Mouse (Mus musculus): Measurements from ENCODE around the gene Dmtf1. TPM values are rescaled to one million over a fixed set of nuclear protein-coding genes. Genes with fewer than 3 reads are reported as not detected.

Gene Dmtf1
- polyA plus RNA-seq, 1 experiment from 2014 or later: 68.2 TPM

DNA sequence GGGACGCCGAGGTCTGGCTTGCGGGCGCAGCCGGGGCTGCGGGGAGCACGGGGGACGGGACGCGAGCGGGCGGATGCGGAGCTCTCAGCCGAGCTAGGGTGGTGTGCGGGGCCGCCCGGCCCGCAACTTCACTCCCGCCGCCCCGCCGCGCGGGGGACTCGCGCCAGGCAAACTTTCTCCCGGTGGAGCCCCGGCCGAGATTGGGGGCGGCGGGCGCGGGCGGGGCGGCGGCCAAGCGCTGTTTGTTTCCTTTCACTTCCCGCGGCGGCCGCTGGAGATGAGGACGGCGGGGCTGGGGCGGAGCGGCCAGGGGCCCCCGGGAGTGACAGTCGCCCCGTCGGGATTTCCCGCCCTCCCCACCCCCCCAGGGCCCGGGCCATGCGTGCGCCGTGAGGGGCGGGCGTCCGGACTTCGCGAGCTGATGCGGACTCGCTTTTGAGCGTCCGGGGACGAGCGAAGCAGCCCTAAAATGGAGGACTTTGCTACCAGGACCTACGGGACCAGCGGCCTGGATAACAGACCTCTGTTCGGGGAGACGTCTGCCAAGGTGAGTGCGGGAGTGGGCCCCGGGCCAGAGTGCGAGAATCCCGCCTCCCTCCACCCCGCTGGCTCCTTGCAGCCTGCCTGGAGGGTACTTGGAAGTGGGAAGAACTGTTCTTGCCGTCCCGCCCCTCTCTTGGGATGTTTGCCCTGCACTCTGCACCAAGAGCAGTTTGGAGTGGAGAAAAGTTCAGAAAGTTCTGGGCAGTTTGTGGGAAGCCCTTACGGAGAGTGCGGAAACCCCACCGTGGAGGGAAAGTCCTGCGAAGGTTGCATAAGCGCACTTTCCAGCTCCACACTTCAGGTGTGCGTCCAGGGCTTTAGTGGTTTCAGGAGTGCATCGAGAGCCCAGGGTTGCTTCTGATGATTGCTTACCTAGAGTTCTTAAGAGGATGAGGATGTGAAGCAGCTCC lies 60.5 kb downstream of the Dmtf1 start:
- Histone ChIP-seq H3K4me3 (ENCODE audit: low read depth, low read length) (peak overlapping the region; percentile 81), H3K27ac (ENCODE audit: low read depth, low read length) (peak overlapping the region; percentile 33; the same call in 1 of the 2 replicates), H3K9ac (ENCODE audit: low read length) (peak overlapping the region; percentile 75), H3K4me2 (ENCODE audit: low read length) (peak overlapping the region; percentile 84), H3K27me3 (replicated peaks; ENCODE audit: control insufficient read depth, insufficient read depth, low read length) (no peaks in the 10 kb centered on the region), H3K36me3 (ENCODE audit: control insufficient read depth, insufficient read depth, low read length) (no peaks in the 10 kb centered on the region), H3K4me1 (ENCODE audit: control insufficient read depth, insufficient read depth, low read length) (peaks cover 10% of the 10 kb centered on the region), H3K9me3 (replicated peaks; ENCODE audit: control insufficient read depth, low read length) (peaks cover 3% of the 10 kb centered on the region; the same call in 1 of the 2 replicates)
- ATAC-seq (peak; percentile 87), DNase-seq (ENCODE audit: low spot score) (peak; percentile 37)
- WGBS: under 1% methylated on average over 57 of the region's 83 CpGs

DNA sequence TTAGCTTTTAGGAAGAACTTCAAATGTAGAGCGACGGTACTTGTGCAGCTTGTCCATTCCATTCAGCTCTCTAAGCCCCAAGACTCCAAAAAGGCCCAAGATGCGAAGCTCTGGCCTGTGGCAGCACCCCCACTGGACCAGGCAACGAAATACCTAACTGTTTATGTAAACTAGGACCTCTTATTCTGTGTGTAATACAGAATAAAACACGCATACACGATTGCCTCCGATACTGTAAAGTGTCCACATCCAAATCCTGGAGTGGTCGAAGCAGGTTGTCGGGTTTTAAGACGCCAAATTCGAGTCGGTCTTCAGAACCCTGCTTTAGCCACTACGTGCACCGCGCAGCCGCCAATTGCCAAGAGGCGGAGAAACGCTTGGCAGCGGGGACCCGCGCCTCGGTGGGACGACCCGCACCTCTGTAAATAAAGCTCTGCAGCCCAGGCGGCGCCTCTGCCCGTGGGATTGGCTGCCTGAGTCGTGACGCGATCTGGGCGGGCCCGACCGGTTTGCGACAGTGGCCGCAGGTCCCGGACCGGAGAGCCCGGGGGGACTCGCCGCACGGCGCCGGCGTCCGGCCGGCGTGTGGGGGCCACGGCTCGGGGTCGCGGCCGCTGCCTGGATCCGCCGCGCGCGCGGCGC lies 61.2 kb downstream of the Dmtf1 start, which contains the start of gene Tmem243:
Gene Tmem243 (plus strand): TSS at position 462 of the 642 bp plus-strand sequence.
- ATAC-seq (peak; percentile 99), DNase-seq (ENCODE audit: low spot score) (peak; percentile 94)
- Histone ChIP-seq H3K9me3 (replicated peaks; ENCODE audit: control insufficient read depth, low read length) (peaks cover 3% of the 10 kb centered on the region; the same call in 1 of the 2 replicates), H3K4me1 (ENCODE audit: control insufficient read depth, insufficient read depth, low read length) (peaks cover 10% of the 10 kb centered on the region), H3K27me3 (replicated peaks; ENCODE audit: control insufficient read depth, insufficient read depth, low read length) (no peaks in the 10 kb centered on the region), H3K27ac (ENCODE audit: low read depth, low read length) (peak within 1 kb of the TSS; percentile 33; the same call in 1 of the 2 replicates), H3K4me2 (ENCODE audit: low read length) (peak within 1 kb of the TSS; percentile 84), H3K4me3 (ENCODE audit: low read depth, low read length) (peak within 1 kb of the TSS; percentile 81), H3K9ac (ENCODE audit: low read length) (peak within 1 kb of the TSS; percentile 75), H3K36me3 (ENCODE audit: control insufficient read depth, insufficient read depth, low read length) (no peaks in the 10 kb centered on the region)
- under 1% methylated on average over 59 of the region's 59 CpGs for WGBS

DNA sequence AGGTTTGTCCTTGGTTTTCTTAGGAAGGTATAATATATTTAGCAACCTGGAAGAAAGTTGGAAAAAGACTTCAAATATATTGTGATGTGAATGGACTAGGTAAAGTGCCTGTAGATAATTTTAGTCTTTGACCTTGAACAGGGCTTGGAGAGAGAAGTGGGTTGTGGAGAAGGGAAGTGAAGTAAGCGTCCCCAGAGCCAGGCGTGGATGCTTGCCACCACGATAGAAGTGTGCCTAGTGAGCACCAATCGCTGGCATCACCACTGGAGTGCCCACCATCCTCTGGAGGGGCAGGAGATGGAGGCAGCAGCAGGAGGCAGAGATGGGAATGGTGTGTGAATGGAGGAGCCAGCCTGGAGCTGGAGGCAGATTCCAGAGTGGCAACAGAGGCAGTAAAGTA lies 68.1 kb downstream of the Dmtf1 start:
- Histone ChIP-seq H3K9me3 (replicated peaks; ENCODE audit: control insufficient read depth, low read length) (peaks cover 3% of the 10 kb centered on the region; the same call in 1 of the 2 replicates), H3K9ac (ENCODE audit: low read length) (no peak overlapping the region), H3K36me3 (ENCODE audit: control insufficient read depth, insufficient read depth, low read length) (no peaks in the 10 kb centered on the region), H3K27ac (ENCODE audit: low read depth, low read length) (no peak overlapping the region), H3K27me3 (replicated peaks; ENCODE audit: control insufficient read depth, insufficient read depth, low read length) (no peaks in the 10 kb centered on the region), H3K4me3 (ENCODE audit: low read depth, low read length) (no peak overlapping the region), H3K4me2 (ENCODE audit: low read length) (no peak overlapping the region), H3K4me1 (ENCODE audit: control insufficient read depth, insufficient read depth, low read length) (no peaks in the 10 kb centered on the region)
- no peak for ATAC-seq
- 91% methylated on average over 4 of the region's 4 CpGs for WGBS
- DNase-seq (ENCODE audit: low spot score): no peak

DNA sequence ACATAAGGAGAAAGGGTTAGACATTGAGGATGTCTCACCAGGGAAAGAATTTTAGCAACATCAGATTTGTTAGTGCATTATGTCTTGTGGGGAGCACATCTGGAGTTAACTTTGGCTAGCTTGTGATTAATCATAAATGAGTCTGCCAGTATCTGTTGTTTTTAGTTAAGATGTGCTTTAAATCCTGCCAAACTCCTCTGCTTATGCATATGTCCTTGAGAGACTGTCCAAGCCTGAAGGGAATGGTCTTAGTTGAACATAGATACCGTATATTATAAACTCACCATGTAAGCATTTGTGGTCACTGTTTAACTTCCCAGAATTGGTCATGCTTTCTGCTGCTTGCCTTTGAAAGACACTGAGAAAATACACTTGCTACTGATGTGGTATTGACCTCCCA lies 68.9 kb downstream of the Dmtf1 start:
- H3K4me2 ChIP-seq (ENCODE audit: low read length): no peak overlapping the region
- H3K36me3 ChIP-seq (ENCODE audit: control insufficient read depth, insufficient read depth, low read length): no peaks in the 10 kb centered on the region
- ATAC-seq (no peak), DNase-seq (ENCODE audit: low spot score) (no peak)
- no peak overlapping the region for H3K27ac ChIP-seq (ENCODE audit: low read depth, low read length)
- no peak overlapping the region for H3K9ac ChIP-seq (ENCODE audit: low read length)
- no peaks in the 10 kb centered on the region for H3K27me3 ChIP-seq (replicated peaks; ENCODE audit: control insufficient read depth, insufficient read depth, low read length)
- 97% methylated on average over 1 of the region's 1 CpGs for WGBS
- peaks cover 3% of the 10 kb centered on the region; the same call in 1 of the 2 replicates for H3K9me3 ChIP-seq (replicated peaks; ENCODE audit: control insufficient read depth, low read length)
- H3K4me1 ChIP-seq (ENCODE audit: control insufficient read depth, insufficient read depth, low read length): no peaks in the 10 kb centered on the region
- no peak overlapping the region for H3K4me3 ChIP-seq (ENCODE audit: low read depth, low read length)

DNA sequence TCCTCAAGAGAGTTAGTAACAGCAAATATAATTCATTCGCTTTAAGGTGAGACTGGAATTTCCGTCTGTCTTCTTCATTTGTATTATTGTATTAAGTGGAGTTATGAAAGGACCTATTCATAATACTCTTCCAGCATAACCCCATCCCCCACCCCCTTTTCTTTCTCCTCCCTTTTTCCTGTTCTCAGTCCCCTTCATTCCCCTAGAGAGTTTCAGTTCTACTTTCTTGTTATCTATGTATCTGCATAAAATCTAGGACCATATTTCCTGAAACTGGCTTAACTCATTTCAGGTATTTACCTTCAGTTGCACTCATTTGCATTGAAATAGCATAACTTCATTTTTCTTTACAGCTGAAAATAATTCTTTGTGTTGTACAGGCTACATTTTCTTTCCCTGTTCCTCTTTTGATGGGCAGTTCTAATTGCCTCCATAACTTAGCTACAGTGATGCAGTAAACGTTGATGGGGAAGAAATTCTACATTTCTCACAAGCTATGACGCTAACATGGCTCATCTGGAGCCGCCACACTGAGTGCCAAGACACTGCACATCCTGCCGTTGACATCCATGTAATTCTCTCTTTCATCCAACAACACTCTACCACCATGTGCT lies 71.0 kb downstream of the Dmtf1 start:
- H3K4me2 ChIP-seq (ENCODE audit: low read length): no peak overlapping the region
- ATAC-seq: no peak
- DNase-seq (ENCODE audit: low spot score): no peak
- no peaks in the 10 kb centered on the region for H3K36me3 ChIP-seq (ENCODE audit: control insufficient read depth, insufficient read depth, low read length)
- no peaks in the 10 kb centered on the region for H3K27me3 ChIP-seq (replicated peaks; ENCODE audit: control insufficient read depth, insufficient read depth, low read length)
- no peaks in the 10 kb centered on the region for H3K4me1 ChIP-seq (ENCODE audit: control insufficient read depth, insufficient read depth, low read length)
- 86% methylated on average over 6 of the region's 6 CpGs for WGBS
- H3K4me3 ChIP-seq (ENCODE audit: low read depth, low read length): no peak overlapping the region
- no peak overlapping the region for H3K27ac ChIP-seq (ENCODE audit: low read depth, low read length)
- H3K9me3 ChIP-seq (replicated peaks; ENCODE audit: control insufficient read depth, low read length): no peaks in the 10 kb centered on the region
- H3K9ac ChIP-seq (ENCODE audit: low read length): no peak overlapping the region

DNA sequence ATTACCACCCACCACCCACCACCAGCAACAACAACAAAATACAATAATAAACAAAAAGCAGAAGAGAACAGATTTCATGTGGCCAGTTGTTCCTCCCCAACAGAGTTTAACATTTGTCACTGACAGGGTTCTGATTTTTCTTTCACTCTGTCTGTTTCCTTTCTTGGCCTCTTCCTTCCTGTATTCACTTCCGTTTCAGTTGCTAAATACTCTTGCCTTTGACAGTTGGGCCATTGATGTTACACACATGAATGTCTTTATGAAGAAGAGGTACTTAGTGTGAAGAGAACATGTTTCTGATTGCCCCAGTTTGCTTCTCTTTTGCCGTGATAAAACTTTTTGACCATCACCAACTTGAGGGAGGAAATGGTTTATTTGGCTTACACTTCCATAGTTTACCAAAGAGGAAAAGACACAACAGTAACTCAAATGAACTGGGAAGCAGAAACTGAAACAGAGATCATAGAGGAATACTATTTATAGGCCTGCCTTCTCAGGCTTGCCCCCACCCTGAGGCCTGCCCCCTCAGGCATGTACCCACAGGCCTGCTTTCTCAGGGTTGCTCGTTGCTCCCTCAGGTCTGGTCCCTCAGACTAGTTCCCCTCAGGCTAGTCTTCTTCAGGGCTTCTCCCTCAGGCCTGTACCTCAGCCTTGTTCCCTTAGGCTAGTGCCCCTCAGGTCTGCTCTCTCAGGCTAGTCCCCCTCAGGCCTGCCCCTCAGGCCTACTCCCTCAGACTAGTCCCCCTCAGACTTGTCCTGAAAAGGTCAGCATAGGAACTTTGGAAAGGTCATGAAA lies 74.5 kb downstream of the Dmtf1 start:
- Histone ChIP-seq H3K36me3 (ENCODE audit: control insufficient read depth, insufficient read depth, low read length) (no peaks in the 10 kb centered on the region), H3K4me1 (ENCODE audit: control insufficient read depth, insufficient read depth, low read length) (no peaks in the 10 kb centered on the region), H3K4me3 (ENCODE audit: low read depth, low read length) (no peak overlapping the region), H3K27me3 (replicated peaks; ENCODE audit: control insufficient read depth, insufficient read depth, low read length) (no peaks in the 10 kb centered on the region), H3K27ac (ENCODE audit: low read depth, low read length) (no peak overlapping the region), H3K9ac (ENCODE audit: low read length) (no peak overlapping the region), H3K9me3 (replicated peaks; ENCODE audit: control insufficient read depth, low read length) (no peaks in the 10 kb centered on the region), H3K4me2 (ENCODE audit: low read length) (no peak overlapping the region)
- ATAC-seq: no peak
- DNase-seq (ENCODE audit: low spot score): no peak
- 82% methylated on average over 3 of the region's 3 CpGs for WGBS

DNA sequence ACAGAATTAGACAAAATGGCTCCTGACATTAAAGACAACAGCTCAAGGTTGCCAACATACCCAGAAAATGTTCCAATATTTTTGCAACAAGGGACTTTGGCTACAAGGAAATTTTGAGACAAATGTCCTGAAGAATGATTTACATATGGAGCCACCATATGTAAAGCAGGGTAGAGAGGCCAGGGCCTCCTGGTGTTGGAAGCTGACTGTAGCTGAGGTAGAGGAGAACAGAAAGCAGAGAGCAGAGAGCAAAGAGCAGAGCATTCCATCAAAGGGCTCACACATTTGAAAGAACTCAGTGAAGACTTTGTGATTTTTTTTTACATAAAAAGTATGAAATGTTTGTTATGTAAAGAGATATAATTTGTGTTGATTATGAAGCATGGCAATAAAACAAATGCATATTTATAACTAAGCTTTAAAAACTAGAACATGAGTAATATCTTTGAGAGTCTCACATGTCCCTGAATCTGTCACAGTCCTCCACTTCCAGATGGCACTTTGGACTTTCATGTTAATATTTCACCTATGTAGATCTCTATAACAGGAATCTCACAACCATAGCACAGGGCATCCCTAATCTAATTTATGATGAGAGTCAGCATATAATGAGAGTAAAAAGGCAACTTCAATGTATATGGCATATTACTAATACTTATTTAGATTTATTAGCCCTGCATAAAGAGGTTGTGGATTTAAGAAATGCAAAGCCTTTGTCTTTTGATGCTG lies 81.6 kb downstream of the Dmtf1 start:
- Histone ChIP-seq H3K36me3 (ENCODE audit: control insufficient read depth, insufficient read depth, low read length) (no peaks in the 10 kb centered on the region), H3K4me1 (ENCODE audit: control insufficient read depth, insufficient read depth, low read length) (no peaks in the 10 kb centered on the region), H3K27me3 (replicated peaks; ENCODE audit: control insufficient read depth, insufficient read depth, low read length) (no peaks in the 10 kb centered on the region), H3K27ac (ENCODE audit: low read depth, low read length) (no peak overlapping the region), H3K4me2 (ENCODE audit: low read length) (no peak overlapping the region), H3K9me3 (replicated peaks; ENCODE audit: control insufficient read depth, low read length) (peaks cover 2% of the 10 kb centered on the region; the same call in 1 of the 2 replicates), H3K9ac (ENCODE audit: low read length) (no peak overlapping the region), H3K4me3 (ENCODE audit: low read depth, low read length) (no peak overlapping the region)
- no peak for ATAC-seq
- DNase-seq (ENCODE audit: low spot score): no peak

Data from forebrain, embryonic 14.5 days (tissue).